Mouse (Mus musculus): ENCODE results near the gene Zbtb38. TPM values are rescaled to one million over a fixed set of nuclear protein-coding genes. Genes with fewer than 3 reads are reported as not detected.
A peak's percentile ranks its signal among the peaks of the same experiment; 100 is the strongest.

Zbtb38 gene
- polyA plus RNA-seq, 1 experiment from 2014 or later, result 15.3 TPM

- no peaks in the 10 kb centered on the region for H3K4me1 ChIP-seq (replicated peaks; ENCODE audit: control insufficient read depth, insufficient read depth)
- no peak for TF ChIP-seq EP300 (optimal IDR thresholded peaks at IDR 0.05)
- no peak for TF ChIP-seq CTCF (IDR thresholded peaks at IDR 0.05; ENCODE audit: low read depth)
- H3K9ac ChIP-seq (ENCODE audit: low read length), result no peak overlapping the region
- DNase-seq (ENCODE audit: low spot score) (no peak), ATAC-seq (ENCODE audit: low FRiP score, low TSS enrichment) (no peak)
- H3K4me2 ChIP-seq (replicated peaks; ENCODE audit: low read depth), result no peak overlapping the region
- H3K27me3 ChIP-seq (ENCODE audit: control insufficient read depth, insufficient read depth, low read length), result no peaks in the 10 kb centered on the region
- H3K9me3 ChIP-seq (ENCODE audit: control insufficient read depth, low read length), result no peaks in the 10 kb centered on the region
- no peak overlapping the region for H3K4me3 ChIP-seq (ENCODE audit: low read depth, low read length)
- H3K36me3 ChIP-seq (ENCODE audit: control insufficient read depth, insufficient read depth, low read length), result no peaks in the 10 kb centered on the region
- H3K27ac ChIP-seq (replicated peaks), result no peak overlapping the region
Measured at GRCm38 (mm10) chr9:96766078-96766477, 13.4 kb upstream of the Zbtb38 start.

- ATAC-seq (ENCODE audit: low FRiP score, low TSS enrichment) (0 out of 2 replicates have a peak, but pooled peaks have one; percentile 49), DNase-seq (ENCODE audit: low spot score) (peak; percentile 33)
- no peak overlapping the region for H3K4me2 ChIP-seq (replicated peaks; ENCODE audit: low read depth)
- WGBS, result 46% methylated on average over 5 of the region's 5 CpGs
- TF ChIP-seq CTCF (IDR thresholded peaks at IDR 0.05; ENCODE audit: low read depth) (no peak), EP300 (optimal IDR thresholded peaks at IDR 0.05) (no peak)
- H3K36me3 ChIP-seq (ENCODE audit: control insufficient read depth, insufficient read depth, low read length), result no peaks in the 10 kb centered on the region
- H3K27me3 ChIP-seq (ENCODE audit: control insufficient read depth, insufficient read depth, low read length), result no peaks in the 10 kb centered on the region
- no peaks in the 10 kb centered on the region for H3K9me3 ChIP-seq (ENCODE audit: control insufficient read depth, low read length)
- no peak overlapping the region for H3K27ac ChIP-seq (replicated peaks)
- no peak overlapping the region for H3K4me3 ChIP-seq (ENCODE audit: low read depth, low read length)
- no peaks in the 10 kb centered on the region for H3K4me1 ChIP-seq (replicated peaks; ENCODE audit: control insufficient read depth, insufficient read depth)
- no peak overlapping the region for H3K9ac ChIP-seq (ENCODE audit: low read length)
Measured at GRCm38 (mm10) chr9:96765410-96765809, 12.8 kb upstream of the Zbtb38 start.

- no peak overlapping the region for H3K27ac ChIP-seq (replicated peaks)
- no peaks in the 10 kb centered on the region for H3K36me3 ChIP-seq (ENCODE audit: control insufficient read depth, insufficient read depth, low read length)
- H3K9ac ChIP-seq (ENCODE audit: low read length), result no peak overlapping the region
- H3K4me1 ChIP-seq (replicated peaks; ENCODE audit: control insufficient read depth, insufficient read depth), result no peaks in the 10 kb centered on the region
- no peak overlapping the region for H3K4me2 ChIP-seq (replicated peaks; ENCODE audit: low read depth)
- no peak for TF ChIP-seq EP300 (optimal IDR thresholded peaks at IDR 0.05)
- TF ChIP-seq CTCF (IDR thresholded peaks at IDR 0.05; ENCODE audit: low read depth), result no peak
- H3K4me3 ChIP-seq (ENCODE audit: low read depth, low read length), result no peak overlapping the region
- no peak for ATAC-seq (ENCODE audit: low FRiP score, low TSS enrichment)
- no peak for DNase-seq (ENCODE audit: low spot score)
- no peaks in the 10 kb centered on the region for H3K9me3 ChIP-seq (ENCODE audit: control insufficient read depth, low read length)
- no peaks in the 10 kb centered on the region for H3K27me3 ChIP-seq (ENCODE audit: control insufficient read depth, insufficient read depth, low read length)
- 76% methylated on average over 9 of the region's 9 CpGs for WGBS
Measured at GRCm38 (mm10) chr9:96763847-96764631, 11.4 kb upstream of the Zbtb38 start.

GRCm38 (mm10) chr9:96763025-96763424 is 10.4 kb upstream of the Zbtb38 start:
- TF ChIP-seq EP300 (optimal IDR thresholded peaks at IDR 0.05), result no peak
- TF ChIP-seq CTCF (IDR thresholded peaks at IDR 0.05; ENCODE audit: low read depth), result no peak
- no peak for ATAC-seq (ENCODE audit: low FRiP score, low TSS enrichment)

GRCm38 (mm10) chr9:96758749-96759597 is 6.3 kb upstream of the Zbtb38 start:
- Histone ChIP-seq H3K4me3 (ENCODE audit: low read depth, low read length) (peak overlapping the region; percentile 10), H3K36me3 (ENCODE audit: control insufficient read depth, insufficient read depth, low read length) (no peaks in the 10 kb centered on the region), H3K4me2 (replicated peaks; ENCODE audit: low read depth) (peak overlapping the region; percentile 39), H3K27ac (replicated peaks) (peak overlapping the region; percentile 73), H3K9ac (ENCODE audit: low read length) (0 out of 2 replicates have a peak overlapping the region, but pooled peaks have one; percentile 2), H3K4me1 (replicated peaks; ENCODE audit: control insufficient read depth, insufficient read depth) (no peaks in the 10 kb centered on the region), H3K9me3 (ENCODE audit: control insufficient read depth, low read length) (no peaks in the 10 kb centered on the region), H3K27me3 (ENCODE audit: control insufficient read depth, insufficient read depth, low read length) (no peaks in the 10 kb centered on the region)
- DNase-seq (ENCODE audit: low spot score) (peak; percentile 68), ATAC-seq (ENCODE audit: low FRiP score, low TSS enrichment) (peak; percentile 92)
- TF ChIP-seq EP300 (optimal IDR thresholded peaks at IDR 0.05) (no peak), CTCF (IDR thresholded peaks at IDR 0.05; ENCODE audit: low read depth) (peak; percentile 96)
- 8% methylated on average over 22 of the region's 22 CpGs for WGBS

More at GRCm38 (mm10) chr9:96763025-96763424, 10.4 kb upstream of the Zbtb38 start:
- Histone ChIP-seq H3K36me3 (ENCODE audit: control insufficient read depth, insufficient read depth, low read length) (no peaks in the 10 kb centered on the region), H3K4me2 (replicated peaks; ENCODE audit: low read depth) (no peak overlapping the region), H3K9me3 (ENCODE audit: control insufficient read depth, low read length) (no peaks in the 10 kb centered on the region), H3K27me3 (ENCODE audit: control insufficient read depth, insufficient read depth, low read length) (no peaks in the 10 kb centered on the region), H3K4me1 (replicated peaks; ENCODE audit: control insufficient read depth, insufficient read depth) (no peaks in the 10 kb centered on the region), H3K9ac (ENCODE audit: low read length) (no peak overlapping the region), H3K27ac (replicated peaks) (no peak overlapping the region), H3K4me3 (ENCODE audit: low read depth, low read length) (no peak overlapping the region)
- 65% methylated on average over 3 of the region's 3 CpGs for WGBS
- DNase-seq (ENCODE audit: low spot score), result no peak

All from stomach, postnatal 0 days (tissue).